Mouse (Mus musculus): ENCODE results near the gene Try5.

DNA sequence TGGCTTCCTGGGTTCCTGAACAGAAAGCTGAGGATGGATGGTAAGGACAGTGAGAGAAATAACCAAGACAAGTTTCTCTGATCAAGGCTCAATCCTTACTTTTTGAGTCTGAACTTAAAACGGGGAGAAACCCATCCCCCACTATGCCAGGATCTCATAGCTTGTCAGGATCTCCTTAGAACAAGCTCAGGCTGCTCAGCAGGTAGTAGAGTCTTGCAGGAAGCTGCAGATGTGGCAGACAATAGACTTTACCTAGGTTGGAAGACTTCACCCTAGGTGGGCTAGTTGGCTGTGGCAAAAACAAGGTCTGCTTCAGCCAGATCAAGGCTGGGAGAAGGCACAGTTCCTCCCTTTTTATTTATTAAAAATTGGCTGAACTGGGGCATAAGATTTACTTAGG is 18.4 kb downstream of the Try5 start:
- TF ChIP-seq CTCF (IDR thresholded peaks at IDR 0.05; ENCODE audit: borderline replicate concordance, insufficient read depth, low read length) = no peak
- TF ChIP-seq POLR2A (IDR thresholded peaks at IDR 0.05; ENCODE audit: low read depth, low read length) = no peak

Measured in embryonic fibroblast, embryonic 13.5 days (primary cell).